Mouse (Mus musculus): Measurements from ENCODE around the gene Batf. TPM values are rescaled to one million over a fixed set of nuclear protein-coding genes. Genes with fewer than 3 reads are reported as not detected.

The Batf gene
- polyA plus RNA-seq, 1 experiment from 2014 or later = 4.3 TPM

GRCm38 (mm10) chr12:85705831-85706530 lies 19.5 kb downstream of the Batf start:
- DNase-seq (no peak), ATAC-seq (ENCODE audit: low read depth) (no peak)
- H3K27ac ChIP-seq = peak overlapping the region; percentile 65
- H3K4me3 ChIP-seq (replicated peaks) = peak overlapping the region; percentile 49
- peaks cover 25% of the 10 kb centered on the region for H3K4me1 ChIP-seq (replicated peaks)
- 17% methylated on average over 17 of the region's 17 CpGs for WGBS (ENCODE audit: insufficient replicate concordance)
- H3K4me2 ChIP-seq = peak overlapping the region; percentile 78
- peaks cover 10% of the 10 kb centered on the region; the same call in 1 of the 2 replicates for H3K27me3 ChIP-seq
- peak overlapping the region; percentile 67 for H3K9ac ChIP-seq
- H3K9me3 ChIP-seq (replicated peaks) = no peaks in the 10 kb centered on the region
- H3K36me3 ChIP-seq = no peaks in the 10 kb centered on the region

- 69% methylated on average over 4 of the region's 4 CpGs for WGBS (ENCODE audit: insufficient replicate concordance)
These were observed 20.4 kb downstream of the Batf start for GRCm38 (mm10) chr12:85706906-85707305.

GRCm38 (mm10) chr12:85707391-85707790 lies 20.9 kb downstream of the Batf start:
- Histone ChIP-seq H3K4me1 (replicated peaks) (peaks cover 25% of the 10 kb centered on the region), H3K4me2 (no peak overlapping the region), H3K9ac (no peak overlapping the region), H3K36me3 (no peaks in the 10 kb centered on the region), H3K27ac (no peak overlapping the region), H3K9me3 (replicated peaks) (no peaks in the 10 kb centered on the region), H3K27me3 (peaks cover 10% of the 10 kb centered on the region; the same call in 1 of the 2 replicates), H3K4me3 (replicated peaks) (no peak overlapping the region)
- 81% methylated on average over 11 of the region's 11 CpGs for WGBS (ENCODE audit: insufficient replicate concordance)
- DNase-seq = no peak
- no peak for ATAC-seq (ENCODE audit: low read depth)

More at GRCm38 (mm10) chr12:85706906-85707305, 20.4 kb downstream of the Batf start:
- no peak overlapping the region for H3K9ac ChIP-seq
- H3K36me3 ChIP-seq = no peaks in the 10 kb centered on the region
- DNase-seq = no peak
- H3K9me3 ChIP-seq (replicated peaks) = no peaks in the 10 kb centered on the region
- peaks cover 10% of the 10 kb centered on the region; the same call in 1 of the 2 replicates for H3K27me3 ChIP-seq
- H3K4me1 ChIP-seq (replicated peaks) = peaks cover 25% of the 10 kb centered on the region
- ATAC-seq (ENCODE audit: low read depth) = no peak
- no peak overlapping the region for H3K27ac ChIP-seq
- H3K4me2 ChIP-seq = no peak overlapping the region
- H3K4me3 ChIP-seq (replicated peaks) = no peak overlapping the region

- no peaks in the 10 kb centered on the region for H3K36me3 ChIP-seq
- peaks cover 25% of the 10 kb centered on the region for H3K4me1 ChIP-seq (replicated peaks)
- no peak overlapping the region for H3K4me2 ChIP-seq
- H3K9me3 ChIP-seq (replicated peaks) = no peaks in the 10 kb centered on the region
- 74% methylated on average over 12 of the region's 12 CpGs for WGBS (ENCODE audit: insufficient replicate concordance)
- H3K9ac ChIP-seq = no peak overlapping the region
- no peak overlapping the region for H3K4me3 ChIP-seq (replicated peaks)
- DNase-seq = no peak
- H3K27ac ChIP-seq = no peak overlapping the region
- H3K27me3 ChIP-seq = peaks cover 10% of the 10 kb centered on the region; the same call in 1 of the 2 replicates
- no peak for ATAC-seq (ENCODE audit: low read depth)
These were observed 22.1 kb downstream of the Batf start for GRCm38 (mm10) chr12:85708556-85708955.

- Histone ChIP-seq H3K27ac (no peak overlapping the region), H3K4me3 (replicated peaks) (no peak overlapping the region), H3K9me3 (replicated peaks) (no peaks in the 10 kb centered on the region), H3K27me3 (peaks cover 10% of the 10 kb centered on the region; the same call in 1 of the 2 replicates), H3K9ac (no peak overlapping the region), H3K4me1 (replicated peaks) (peaks cover 8% of the 10 kb centered on the region), H3K36me3 (no peaks in the 10 kb centered on the region), H3K4me2 (no peak overlapping the region)
- WGBS (ENCODE audit: insufficient replicate concordance) = 34% methylated on average over 7 of the region's 7 CpGs
- ATAC-seq (ENCODE audit: low read depth) (no peak), DNase-seq (no peak)
These were observed 24.2 kb downstream of the Batf start for GRCm38 (mm10) chr12:85710695-85711094.

GRCm38 (mm10) chr12:85712587-85712986 lies 26.1 kb downstream of the Batf start:
- no peak overlapping the region for H3K4me3 ChIP-seq (replicated peaks)
- H3K9me3 ChIP-seq (replicated peaks) = no peaks in the 10 kb centered on the region
- H3K36me3 ChIP-seq = no peaks in the 10 kb centered on the region
- no peak overlapping the region for H3K4me2 ChIP-seq
- DNase-seq (no peak), ATAC-seq (ENCODE audit: low read depth) (no peak)
- H3K27me3 ChIP-seq = 0 out of 2 replicates have a peak, but pooled peaks cover 3% of the 10 kb centered on the region
- no peak overlapping the region for H3K9ac ChIP-seq
- no peaks in the 10 kb centered on the region for H3K4me1 ChIP-seq (replicated peaks)
- WGBS (ENCODE audit: insufficient replicate concordance) = 55% methylated on average over 2 of the region's 2 CpGs
- no peak overlapping the region for H3K27ac ChIP-seq

GRCm38 (mm10) chr12:85714126-85714525 lies 27.7 kb downstream of the Batf start:
- ATAC-seq (ENCODE audit: low read depth) (no peak), DNase-seq (no peak)
- H3K27me3 ChIP-seq = 0 out of 2 replicates have a peak, but pooled peaks cover 3% of the 10 kb centered on the region
- H3K9me3 ChIP-seq (replicated peaks) = no peaks in the 10 kb centered on the region
- no peaks in the 10 kb centered on the region for H3K36me3 ChIP-seq
- 61% methylated on average over 5 of the region's 5 CpGs for WGBS (ENCODE audit: insufficient replicate concordance)
- no peaks in the 10 kb centered on the region for H3K4me1 ChIP-seq (replicated peaks)
- no peak overlapping the region for H3K27ac ChIP-seq
- H3K4me2 ChIP-seq = no peak overlapping the region
- no peak overlapping the region for H3K9ac ChIP-seq
- no peak overlapping the region for H3K4me3 ChIP-seq (replicated peaks)

- no peaks in the 10 kb centered on the region for H3K4me1 ChIP-seq (replicated peaks)
- ATAC-seq (ENCODE audit: low read depth) = no peak
These were observed 38.8 kb downstream of the Batf start for GRCm38 (mm10) chr12:85725306-85725705.

GRCm38 (mm10) chr12:85726729-85727397 lies 40.4 kb downstream of the Batf start:
- 23% methylated on average over 6 of the region's 6 CpGs for WGBS (ENCODE audit: insufficient replicate concordance)
- Histone ChIP-seq H3K9me3 (replicated peaks) (no peaks in the 10 kb centered on the region), H3K36me3 (no peaks in the 10 kb centered on the region), H3K4me1 (replicated peaks) (no peaks in the 10 kb centered on the region), H3K4me3 (replicated peaks) (no peak overlapping the region), H3K27me3 (peaks cover 3% of the 10 kb centered on the region; the same call in 1 of the 2 replicates), H3K4me2 (no peak overlapping the region), H3K27ac (no peak overlapping the region), H3K9ac (no peak overlapping the region)
- DNase-seq (no peak), ATAC-seq (ENCODE audit: low read depth) (no peak)

More at GRCm38 (mm10) chr12:85725306-85725705, 38.8 kb downstream of the Batf start:
- H3K9ac ChIP-seq = no peak overlapping the region
- H3K4me2 ChIP-seq = no peak overlapping the region
- DNase-seq = no peak
- peaks cover 5% of the 10 kb centered on the region; the same call in 1 of the 2 replicates for H3K27me3 ChIP-seq
- 45% methylated on average over 4 of the region's 4 CpGs for WGBS (ENCODE audit: insufficient replicate concordance)
- H3K27ac ChIP-seq = no peak overlapping the region
- H3K9me3 ChIP-seq (replicated peaks) = no peaks in the 10 kb centered on the region
- H3K4me3 ChIP-seq (replicated peaks) = no peak overlapping the region
- H3K36me3 ChIP-seq = no peaks in the 10 kb centered on the region

GRCm38 (mm10) chr12:85728181-85728580 lies 41.7 kb downstream of the Batf start:
- no peak overlapping the region for H3K9ac ChIP-seq
- H3K4me2 ChIP-seq = no peak overlapping the region
- ATAC-seq (ENCODE audit: low read depth) (no peak), DNase-seq (no peak)
- WGBS (ENCODE audit: insufficient replicate concordance) = 63% methylated on average over 7 of the region's 7 CpGs
- no peaks in the 10 kb centered on the region for H3K4me1 ChIP-seq (replicated peaks)
- H3K36me3 ChIP-seq = no peaks in the 10 kb centered on the region
- H3K9me3 ChIP-seq (replicated peaks) = no peaks in the 10 kb centered on the region
- H3K27me3 ChIP-seq = no peaks in the 10 kb centered on the region
- H3K27ac ChIP-seq = no peak overlapping the region
- no peak overlapping the region for H3K4me3 ChIP-seq (replicated peaks)

- no peaks in the 10 kb centered on the region for H3K27me3 ChIP-seq
- H3K4me1 ChIP-seq (replicated peaks) = no peaks in the 10 kb centered on the region
- DNase-seq (no peak), ATAC-seq (ENCODE audit: low read depth) (no peak)
- whole genome bisulfite sequencing (ENCODE audit: insufficient replicate concordance) = 30% methylated on average over 17 of the region's 17 CpGs
- no peaks in the 10 kb centered on the region for H3K9me3 ChIP-seq (replicated peaks)
- H3K36me3 ChIP-seq = no peaks in the 10 kb centered on the region
- H3K4me2 ChIP-seq = no peak overlapping the region
- no peak overlapping the region for H3K27ac ChIP-seq
- H3K4me3 ChIP-seq (replicated peaks) = no peak overlapping the region
- H3K9ac ChIP-seq = no peak overlapping the region
These were observed 42.8 kb downstream of the Batf start for GRCm38 (mm10) chr12:85729022-85729944.

Data from liver, embryonic 13.5 days (tissue).